Mouse (Mus musculus) adrenal gland, postnatal 14 days (tissue): ENCODE measurements around the gene Gm20388. TPM values are rescaled to one million over a fixed set of nuclear protein-coding genes. Genes with fewer than 3 reads are reported as not detected.

Experiments
- DNase-seq: peaks from one replicate; pipeline ENCODE4 v3.0.0; 2021; ENCODE audit warnings: mixed read lengths
- total RNA-seq: library from RNA; stranded (reverse); gene quantifications from 2 replicates; pipeline ENCODE4 v1.2.3, GENCODE M21; 2021

The Gm20388 gene
- total RNA-seq, 1 experiment from 2014 or later: 17.6 TPM

DNA sequence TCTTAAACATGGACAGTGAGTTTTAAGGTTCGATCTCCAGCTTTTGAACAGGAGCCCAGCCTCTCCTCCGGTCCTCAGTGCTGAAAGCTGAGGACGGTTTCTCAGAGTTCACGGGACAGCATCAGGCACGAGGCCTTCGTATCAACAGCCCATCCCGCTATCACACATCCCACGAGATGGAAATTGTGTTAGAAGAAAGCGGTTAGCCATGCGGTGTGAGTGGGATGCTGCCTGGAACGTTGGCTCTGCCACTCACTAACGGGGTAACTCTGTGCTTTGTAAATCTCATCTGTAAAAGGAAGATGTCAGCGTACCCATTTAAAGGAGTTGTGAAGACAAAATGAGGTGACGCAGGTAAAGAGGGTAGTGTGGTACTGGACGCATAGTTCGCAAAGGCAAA, 3796.5 kb downstream of the Gm20388 start:
- no peak for DNase-seq

DNA sequence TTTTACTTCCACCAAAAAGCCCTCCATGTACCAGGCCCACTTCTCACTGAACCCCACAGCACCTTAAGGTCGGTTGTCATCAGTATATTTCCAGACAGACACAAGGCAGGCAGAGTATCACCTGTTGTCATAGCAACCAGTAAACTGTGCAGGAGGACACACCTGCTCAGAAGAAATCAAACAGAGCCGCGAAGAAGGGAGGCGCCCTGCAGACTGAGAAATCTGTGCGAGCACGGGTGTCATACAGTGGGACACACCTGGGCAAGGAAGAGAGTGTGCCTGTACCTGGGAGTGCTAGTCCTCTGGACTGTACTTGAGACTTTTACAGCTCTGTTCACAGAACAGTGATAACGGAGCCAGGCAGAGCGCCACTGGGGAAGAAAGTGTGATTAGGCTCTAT, 3798.1 kb downstream of the Gm20388 start:
- no peak for DNase-seq

DNA sequence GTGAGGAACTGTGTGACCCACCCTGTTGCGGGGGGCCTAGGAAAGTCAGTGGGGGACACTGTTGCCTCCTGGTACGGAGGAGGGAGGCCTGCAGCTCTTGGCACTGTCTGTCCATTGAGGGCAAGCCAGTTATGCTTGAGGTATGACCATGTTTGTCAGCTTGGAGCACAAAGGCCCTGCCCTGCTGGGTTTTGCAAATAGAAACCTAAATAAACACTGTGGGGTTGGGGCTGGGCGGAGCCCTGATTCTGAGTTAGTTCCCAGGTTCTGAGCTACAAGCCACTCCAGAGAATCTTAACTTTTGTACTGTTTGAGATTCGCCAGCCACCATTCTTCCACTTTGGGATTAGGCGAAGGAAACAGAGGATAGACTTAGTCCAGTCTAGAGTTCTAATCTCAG, 3799.7 kb downstream of the Gm20388 start:
- DNase-seq: no peak

DNA sequence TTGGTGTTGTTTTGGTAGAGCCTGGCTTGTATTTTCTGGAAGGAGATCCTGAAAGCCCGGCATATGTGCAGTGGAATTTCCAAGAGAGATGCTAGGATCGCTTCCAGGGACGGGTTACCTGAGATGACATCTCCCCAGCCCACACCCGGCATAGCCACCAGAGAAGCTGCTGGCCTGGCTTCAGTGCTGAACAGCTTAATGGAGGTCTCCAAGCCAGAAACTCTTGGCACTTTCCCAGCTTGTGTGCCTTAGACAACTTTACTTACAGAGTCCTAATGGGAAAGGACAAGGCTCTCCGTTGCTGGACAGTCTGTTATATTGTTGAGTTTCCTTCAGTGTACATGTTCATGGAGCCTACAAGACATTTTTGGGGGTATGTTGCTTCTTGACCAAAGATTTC, 3803.8 kb downstream of the Gm20388 start:
- DNase-seq: no peak

DNA sequence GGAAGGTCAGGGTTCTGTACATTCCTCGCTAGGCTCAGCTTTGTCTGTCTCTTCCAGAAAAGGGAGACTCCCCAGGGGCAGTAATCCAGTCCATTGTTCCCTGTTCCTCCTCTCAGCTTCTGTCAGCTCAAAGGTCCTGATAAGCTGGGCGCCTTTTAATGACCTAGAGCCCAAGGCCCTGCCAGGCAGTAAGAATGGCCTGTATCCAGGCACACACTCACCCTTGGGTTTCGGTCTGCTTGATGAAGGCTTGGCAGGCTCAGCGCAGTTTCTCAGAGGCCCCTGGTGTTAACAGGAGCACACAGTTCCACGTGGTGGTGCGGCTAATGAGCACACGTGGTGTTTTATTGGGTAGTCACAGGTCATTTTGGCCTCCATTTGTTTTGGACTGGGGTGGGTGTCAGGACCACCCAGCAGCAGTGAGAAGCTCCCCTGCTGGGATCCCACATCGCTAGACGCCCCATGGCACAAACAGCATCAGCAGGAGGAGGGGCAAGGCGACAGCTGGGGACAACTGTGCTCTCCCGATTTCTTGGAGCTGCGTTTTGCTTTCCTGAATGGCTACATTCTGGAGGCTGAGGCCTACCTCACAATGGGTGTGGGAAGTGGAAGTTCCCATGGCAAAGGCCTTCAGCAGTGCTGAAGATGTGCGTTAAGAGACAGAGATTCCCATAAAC, 3805.4 kb downstream of the Gm20388 start:
- DNase-seq: peak; percentile 72

DNA sequence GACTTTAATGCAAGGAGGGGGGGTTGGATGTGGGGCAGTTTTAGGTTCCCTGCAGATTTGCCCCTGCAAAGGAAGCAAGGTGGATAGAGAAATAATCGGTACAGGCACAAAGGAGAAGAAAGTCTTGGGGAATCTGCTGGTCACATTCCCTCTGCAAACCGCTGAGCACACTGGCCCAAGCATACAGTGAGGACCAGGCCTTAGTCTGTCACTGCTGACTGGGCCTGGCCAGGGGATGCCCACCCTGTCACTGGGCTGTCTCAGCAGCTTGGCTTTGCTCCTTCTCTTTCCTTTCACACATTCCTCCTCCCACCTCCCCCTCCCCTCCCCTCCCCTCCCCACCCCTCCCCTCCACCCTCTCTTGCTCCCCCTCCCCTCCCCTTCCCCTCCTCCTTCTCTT, 3806.5 kb downstream of the Gm20388 start:
- peak; percentile 37 for DNase-seq

DNA sequence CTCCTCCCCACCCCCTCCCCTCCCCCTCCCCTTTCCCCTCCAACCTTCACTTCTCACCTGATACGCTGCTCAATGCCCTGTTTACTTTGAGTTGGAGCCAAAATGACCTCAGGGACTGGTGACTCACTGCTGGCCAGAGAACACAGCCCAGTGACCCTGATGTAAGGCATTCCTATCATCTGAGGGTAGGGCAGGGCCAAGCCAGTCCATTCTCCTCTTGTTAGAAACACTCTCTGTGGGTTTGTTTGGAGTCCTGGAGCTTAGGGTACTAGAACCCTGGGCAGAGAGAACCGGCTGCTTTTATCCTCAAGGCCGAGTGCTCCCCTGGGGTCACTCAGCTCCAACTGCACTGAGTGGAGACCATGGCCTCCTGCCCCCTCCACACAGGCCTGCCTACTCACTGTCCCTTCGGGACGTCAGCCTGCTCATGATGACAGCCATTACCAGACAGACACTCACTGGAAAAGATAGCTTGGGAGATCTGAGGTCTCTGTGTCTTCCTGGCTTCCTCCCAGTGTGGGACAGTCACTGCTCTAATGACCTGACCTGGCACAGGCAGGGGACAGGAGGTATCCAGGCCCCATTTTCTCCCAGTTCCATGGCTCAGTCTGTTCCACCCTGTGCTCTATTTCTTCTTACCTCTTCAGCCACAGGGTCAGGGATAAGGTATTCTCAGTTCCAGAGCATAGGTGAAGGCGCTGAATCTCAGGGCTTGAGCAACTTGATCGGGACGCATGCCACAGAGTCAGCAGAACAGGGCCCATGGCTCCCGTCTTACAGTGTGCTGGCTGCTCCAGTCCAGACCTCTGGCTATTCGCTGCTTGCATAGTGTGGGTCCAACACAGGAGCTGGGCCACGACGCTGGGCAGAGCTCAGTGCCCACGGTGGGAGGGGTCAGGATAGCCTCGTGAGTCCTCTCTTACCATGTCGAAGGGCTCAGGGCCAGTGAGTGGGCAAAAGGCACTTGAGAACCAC, 3807.2 kb downstream of the Gm20388 start:
- peak; percentile 87 for DNase-seq

DNA sequence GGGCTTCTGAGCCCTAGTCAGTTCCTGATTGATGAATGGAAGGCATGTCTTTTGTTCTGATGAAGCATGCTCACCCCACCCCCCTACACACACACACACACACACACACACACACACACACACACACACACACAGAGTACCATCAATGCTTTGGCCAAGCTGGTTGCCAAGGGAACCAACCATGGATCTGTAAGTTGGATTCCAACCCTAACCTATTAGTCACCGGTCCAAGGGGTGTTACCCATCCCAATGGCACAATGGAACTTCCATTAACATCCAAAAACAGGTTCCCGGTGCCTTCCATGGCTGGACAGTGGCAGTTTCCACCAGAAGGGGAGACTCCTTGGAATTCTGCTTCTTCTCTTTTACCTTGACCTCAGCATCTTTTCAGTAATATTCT, 3808.1 kb downstream of the Gm20388 start:
- no peak for DNase-seq

DNA sequence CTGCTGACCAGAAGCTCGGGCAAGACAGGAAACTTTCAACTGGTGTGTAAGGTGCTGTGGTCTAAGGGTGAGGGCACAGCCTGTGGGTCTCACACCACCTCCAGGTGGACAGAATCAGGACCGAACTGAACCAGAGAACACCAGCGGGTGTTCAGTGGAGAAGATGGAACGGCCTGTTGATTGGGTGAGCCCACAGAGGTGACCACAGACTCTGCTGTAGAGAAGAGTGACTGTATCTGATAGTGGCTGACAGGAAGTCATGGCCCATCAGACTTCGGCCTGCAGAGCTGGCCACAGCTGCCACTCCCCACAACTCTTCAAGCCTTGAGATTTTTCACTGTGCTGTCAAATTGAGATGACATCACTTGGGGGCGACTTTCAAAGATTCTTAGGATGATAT, 3808.6 kb downstream of the Gm20388 start:
- no peak for DNase-seq

DNA sequence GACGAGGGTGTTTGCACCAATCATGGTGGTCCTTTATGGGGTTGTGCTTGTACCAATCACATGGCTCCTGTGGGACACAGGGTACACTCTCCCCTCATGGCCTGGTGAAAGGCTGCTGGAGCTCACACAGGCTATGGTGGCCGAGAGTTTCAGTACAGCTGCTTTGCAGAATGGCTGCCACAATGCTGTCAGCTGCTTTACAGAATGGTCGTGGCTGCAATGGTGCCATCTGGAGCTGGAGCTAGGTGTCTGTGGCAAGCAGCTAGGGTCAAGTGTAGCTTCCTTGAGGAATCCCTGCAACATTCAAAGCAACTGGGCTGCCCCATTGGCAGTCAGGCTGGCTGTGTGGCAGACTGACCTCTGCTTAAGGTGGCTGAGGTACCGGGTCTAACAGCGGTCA, 3809.2 kb downstream of the Gm20388 start:
- DNase-seq: no peak

DNA sequence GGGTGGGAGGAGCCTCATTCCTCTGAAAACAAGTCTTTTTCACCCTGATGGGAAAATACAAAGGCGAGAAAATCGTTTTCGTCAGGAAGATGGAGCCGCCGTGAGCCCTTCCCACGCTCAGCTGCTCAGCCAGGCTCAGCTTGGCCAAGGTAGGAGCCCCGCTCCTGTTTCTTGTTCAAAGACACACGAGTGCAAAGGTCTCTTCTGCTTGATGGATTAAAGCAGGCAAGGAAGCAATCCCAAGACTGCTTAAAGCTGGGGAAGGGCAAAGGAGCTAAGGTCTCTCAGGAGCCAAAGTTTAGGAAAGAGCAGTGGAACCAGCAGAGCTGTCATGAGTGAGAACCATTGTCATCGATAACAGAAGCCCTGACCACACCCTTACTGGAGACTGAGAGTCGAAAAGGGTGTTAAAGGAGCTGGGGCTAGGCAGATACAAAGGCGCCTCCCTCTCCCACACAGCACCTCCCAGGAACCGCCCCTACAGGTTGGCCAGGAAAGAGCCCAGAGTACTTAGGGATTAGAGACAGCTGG, 3809.9 kb downstream of the Gm20388 start:
- no peak for DNase-seq

DNA sequence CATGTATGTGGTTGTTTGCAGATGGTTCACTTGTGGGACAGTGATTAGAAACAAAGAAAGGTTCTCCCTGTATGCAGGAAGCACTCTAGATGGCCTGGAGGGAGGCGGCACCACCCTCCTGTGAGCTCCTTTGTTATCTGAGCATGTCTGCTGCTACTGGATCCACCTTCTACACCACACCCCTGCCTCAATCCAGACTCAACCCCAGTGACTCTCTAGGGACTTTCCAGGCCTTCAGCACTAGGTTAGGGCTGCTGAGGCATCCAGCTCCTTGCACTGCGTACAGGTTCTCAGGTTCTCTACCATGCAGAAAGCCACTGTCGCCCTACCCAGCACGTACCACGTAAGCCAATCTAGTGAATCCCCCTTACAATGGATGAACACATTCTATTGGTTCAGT, 3811.6 kb downstream of the Gm20388 start:
- DNase-seq: no peak

DNA sequence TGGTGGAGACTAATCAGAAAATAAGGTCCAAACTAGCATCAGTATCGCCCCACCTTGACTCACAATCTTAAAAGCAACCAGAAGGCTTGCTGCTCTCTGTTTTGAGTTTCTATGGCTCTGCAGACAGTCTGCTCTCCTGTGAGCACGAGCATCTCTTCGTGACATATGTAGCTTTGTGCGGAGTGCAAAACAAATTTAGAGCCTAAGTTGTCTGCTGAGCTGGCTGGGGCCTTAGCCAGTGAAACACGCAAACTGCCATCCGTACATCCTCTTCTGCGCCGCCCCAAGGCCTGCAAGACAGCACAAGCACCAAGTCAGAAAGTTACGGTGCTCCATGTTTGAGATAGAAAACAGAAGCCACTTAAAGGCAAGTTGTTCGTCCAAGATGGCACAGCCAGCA, 3814.1 kb downstream of the Gm20388 start:
- DNase-seq: no peak

DNA sequence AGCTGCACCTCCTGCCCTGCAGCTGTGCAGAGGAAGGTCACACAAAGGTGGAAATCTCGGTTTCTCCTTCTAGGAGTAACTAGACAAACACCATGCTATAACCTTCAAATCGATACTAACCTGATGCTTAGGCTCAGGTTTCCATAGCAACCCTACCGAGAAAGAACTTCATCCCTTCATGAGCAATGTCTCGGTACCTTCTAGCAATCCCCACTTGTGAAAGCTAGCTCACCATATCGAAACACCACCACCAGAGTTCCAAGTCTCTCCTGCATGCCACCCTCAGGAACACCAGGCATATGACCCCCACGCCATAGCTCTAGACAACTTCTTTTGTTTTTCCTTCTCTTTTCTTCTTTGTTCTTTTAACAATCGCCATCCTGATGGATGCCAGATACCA, 3814.6 kb downstream of the Gm20388 start:
- DNase-seq: no peak

DNA sequence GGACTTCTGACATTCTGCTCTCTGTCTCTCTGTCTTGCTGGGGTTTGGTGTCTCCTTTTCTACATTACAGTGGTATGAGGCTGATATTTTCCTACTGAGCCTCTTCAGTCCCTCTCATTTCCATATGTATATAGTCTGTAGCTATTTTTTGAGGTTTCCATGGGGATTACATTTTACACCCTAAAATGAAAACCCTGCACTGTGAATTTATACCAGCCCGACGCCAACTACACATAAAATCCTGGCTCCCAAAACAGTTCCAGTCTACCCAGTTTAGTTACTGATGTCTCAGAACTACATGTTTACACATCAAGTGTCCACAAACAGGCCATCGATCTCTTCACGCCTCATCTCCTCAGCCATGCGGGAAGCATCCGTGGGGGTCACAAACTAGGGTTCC, 3816.1 kb downstream of the Gm20388 start:
- no peak for DNase-seq

DNA sequence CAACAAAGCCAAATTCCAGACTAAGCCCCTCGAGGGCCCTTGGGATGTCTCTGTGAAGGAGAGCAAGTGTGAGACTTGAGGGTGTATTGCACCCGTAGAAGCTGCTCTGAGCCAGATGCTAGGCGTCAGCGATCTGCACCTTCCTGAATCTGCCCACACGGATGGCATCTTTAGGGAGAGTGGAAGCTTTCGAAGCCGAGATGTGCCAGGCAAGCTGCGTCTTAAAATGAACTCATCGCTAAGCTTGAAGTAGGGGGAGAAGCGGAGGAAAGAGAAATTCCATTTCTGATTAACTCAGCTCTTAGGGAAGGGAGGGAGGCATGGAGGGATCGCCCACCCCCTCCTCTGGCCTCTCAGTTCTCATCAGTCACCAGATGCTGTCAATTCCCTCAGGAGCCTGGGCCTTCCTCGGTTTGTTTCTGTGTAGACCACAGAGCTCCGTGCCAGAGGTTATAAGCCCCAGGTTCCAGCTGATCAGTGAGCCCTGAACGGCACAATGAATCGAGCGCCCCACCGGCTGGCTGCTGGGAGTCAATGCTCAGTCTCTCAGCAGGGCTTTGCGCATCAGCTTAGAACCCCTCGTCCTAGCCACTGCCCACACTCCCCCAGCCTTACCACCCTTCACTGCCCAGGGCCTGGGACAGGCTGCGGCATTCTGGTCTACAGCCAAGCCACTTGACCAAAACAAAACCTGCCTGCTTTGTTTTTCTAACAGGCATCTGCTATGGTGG, 3818.6 kb downstream of the Gm20388 start:
- DNase-seq: peak; percentile 35

DNA sequence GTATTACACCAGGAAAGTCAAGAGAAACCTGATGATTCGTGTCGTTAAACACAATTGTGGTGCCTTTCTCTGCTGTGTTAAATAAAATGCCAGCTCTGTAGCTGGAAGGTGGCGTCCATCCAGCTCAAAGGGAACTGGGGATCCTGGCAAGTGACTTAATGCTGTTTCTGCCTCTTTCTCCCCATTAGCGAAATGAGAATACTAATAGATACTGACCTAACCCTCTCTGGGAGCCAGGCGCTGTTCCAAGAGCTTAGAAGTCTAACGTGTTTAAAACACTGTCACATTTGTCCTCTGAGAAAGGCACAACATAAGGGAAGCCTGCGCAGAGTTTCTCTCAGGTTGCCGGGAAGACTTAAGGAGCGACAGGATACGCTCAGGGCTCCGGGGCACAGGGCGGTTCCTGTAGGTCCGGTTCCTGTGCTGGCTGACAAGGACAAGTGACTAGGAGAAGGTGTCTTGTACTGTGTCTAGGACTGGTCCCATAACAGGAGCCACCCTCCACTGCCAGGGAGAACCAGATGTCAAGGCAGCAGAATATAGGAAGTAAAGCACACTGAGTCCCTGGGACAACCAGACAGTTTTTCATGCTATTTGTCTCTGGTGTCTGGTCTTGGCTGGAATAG, 3819.3 kb downstream of the Gm20388 start:
- DNase-seq: no peak

DNA sequence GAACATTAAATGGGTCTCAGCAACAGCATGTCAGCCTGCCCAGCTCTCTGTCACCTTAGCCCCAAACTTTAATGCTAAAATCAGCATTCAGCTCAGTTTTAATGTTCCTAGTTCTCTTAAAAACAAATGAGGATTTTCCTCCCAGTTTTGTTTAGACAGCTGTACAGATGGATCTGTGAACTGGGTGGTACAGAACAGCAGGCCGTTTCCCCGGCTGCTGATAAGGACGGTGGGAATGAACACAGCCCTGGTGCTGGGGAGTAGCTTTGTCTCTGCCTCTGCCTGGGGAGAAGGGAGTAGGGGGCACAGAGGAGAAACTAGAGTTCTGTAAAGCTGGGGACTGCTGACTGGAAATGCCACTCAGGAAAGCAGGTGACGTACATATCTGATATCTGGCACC, 3821.7 kb downstream of the Gm20388 start:
- no peak for DNase-seq

DNA sequence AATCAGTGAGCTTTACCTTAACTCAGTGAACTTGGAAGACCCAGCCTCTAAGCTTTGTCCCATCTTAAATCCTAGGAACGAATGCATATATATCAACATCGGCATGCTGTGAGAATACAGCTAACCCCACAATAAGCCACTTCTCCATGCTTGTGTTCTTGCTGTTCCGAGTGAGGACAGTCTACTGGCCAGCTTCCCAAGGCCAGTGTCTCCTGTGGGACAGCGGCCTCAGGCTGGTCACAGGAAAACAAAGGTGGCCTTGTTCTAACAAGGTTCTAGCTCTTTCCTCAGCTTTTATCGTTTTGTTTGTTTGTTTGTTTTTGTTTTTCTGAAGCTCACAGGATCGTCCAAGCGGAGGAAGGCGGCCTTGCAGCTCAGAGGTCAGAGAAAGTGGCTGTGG, 3823.8 kb downstream of the Gm20388 start:
- DNase-seq: peak; percentile 73

DNA sequence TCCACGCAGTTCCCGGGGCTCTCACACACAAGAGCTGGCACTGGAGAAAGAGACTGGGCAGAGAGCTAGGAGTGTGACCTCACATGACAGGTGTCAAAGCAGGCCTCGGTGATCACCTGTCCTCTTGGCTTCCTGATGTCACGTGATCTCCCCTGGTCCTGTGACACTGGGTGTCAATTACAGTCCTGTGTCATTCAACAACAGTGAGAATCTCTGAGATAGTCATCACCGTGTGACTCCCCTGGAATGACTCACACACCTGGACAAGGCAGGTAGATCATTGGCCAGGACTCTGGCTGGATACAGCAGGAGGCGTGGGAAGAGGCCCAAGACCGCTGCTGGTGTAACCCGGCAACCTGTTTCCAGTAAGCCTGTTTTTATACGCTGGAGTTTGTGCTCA, 3826.3 kb downstream of the Gm20388 start:
- no peak for DNase-seq

DNA sequence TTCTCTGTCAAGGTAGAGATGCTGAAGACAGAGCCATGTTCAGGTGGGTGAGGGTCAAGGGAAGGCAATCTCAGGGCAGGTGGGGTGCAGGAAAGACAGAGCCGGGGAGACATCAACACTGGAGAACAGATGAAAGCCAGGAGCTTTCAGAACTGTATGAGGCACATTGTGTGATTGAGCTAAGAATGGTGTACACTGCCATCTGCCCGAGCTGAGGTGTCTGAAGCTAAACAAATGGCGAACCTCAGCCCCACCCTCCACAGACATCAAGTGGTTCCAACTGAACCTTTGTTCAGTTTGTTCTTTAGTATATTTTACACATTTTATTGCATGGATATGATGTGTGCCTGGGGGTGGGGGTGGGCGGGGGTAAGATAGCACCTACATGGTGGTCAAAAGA, 3829.6 kb downstream of the Gm20388 start:
- DNase-seq: no peak

DNA sequence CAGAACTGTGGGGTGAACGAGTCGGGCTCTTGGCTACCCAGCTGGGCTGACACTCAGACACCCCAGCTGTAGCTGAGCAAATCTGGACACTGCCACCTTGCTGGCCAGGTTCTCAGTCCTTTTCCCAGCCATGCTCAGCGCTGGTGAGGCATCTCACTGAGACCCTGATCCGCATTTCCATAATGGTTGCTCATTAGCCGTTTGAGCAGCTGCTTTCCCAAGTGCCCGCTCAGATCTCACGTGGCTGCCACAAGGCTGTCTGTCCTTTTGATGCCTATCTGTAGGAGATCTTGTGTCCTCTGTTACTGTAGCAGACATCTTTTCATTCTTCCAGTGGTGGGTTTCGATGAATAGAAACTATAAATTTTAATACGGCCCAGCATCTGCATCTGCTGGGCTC, 3830.6 kb downstream of the Gm20388 start:
- no peak for DNase-seq
